Comparison of ENCODE assay signal across 26 mouse cellular contexts in the genomic region with DNA sequence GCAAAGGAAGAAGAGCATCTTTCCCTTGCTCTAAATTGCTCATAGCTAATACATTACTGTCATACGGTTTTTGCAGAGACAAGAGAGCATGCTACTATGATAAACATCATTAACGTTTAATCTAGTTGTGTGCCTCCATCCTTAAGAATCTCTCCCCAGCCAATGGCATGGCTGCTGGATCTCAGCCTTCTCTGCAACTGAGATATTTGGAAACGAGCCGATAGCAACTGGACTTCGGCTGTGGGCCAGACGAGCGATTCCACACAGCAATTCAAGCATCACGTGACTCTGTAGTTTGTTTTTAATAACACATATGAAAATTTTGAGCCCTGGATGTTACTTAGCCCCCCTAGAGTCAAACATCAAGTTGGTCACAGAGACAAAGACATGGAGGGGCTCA.
A peak's percentile ranks its signal among the peaks of the same experiment; 100 is the strongest.
DNase-seq lines count a peak whose midpoint lies in the region; ATAC-seq and TF ChIP-seq lines count a peak whose summit lies in the region.
"Had no signal": no experiment of that assay in that cellular context is flagged by ENCODE, and none has a peak within 500 bp of the region (broad histone marks: within the 10 kb centered on the region; RNA-seq: fewer than 3 reads in every experiment).

No protein-coding gene starts in this region.

- H3K9ac ChIP-seq in embryonic facial prominence, embryonic 14.5 days (ENCODE audit: low read depth, low read length), result no peak overlapping the region
- H3K9ac ChIP-seq in lung, embryonic 15.5 days, result no peak overlapping the region
- H3K9ac ChIP-seq: embryonic facial prominence, embryonic 15.5 days; forebrain, postnatal 0 days; heart, embryonic 12.5 days; heart, embryonic 15.5 days; hindbrain, embryonic 14.5 days had no signal

- H3K36me3 ChIP-seq in embryonic facial prominence, embryonic 14.5 days (ENCODE audit: control insufficient read depth, insufficient read depth, low read length), result no peaks in the 10 kb centered on the region
- no peaks in the 10 kb centered on the region for H3K36me3 ChIP-seq in embryonic facial prominence, embryonic 10.5 days (replicated peaks)
- H3K36me3 ChIP-seq in lung, embryonic 15.5 days, result no peaks in the 10 kb centered on the region
- H3K36me3 ChIP-seq: embryonic facial prominence, embryonic 15.5 days; heart, embryonic 12.5 days; heart, embryonic 15.5 days had no signal

- DNase-seq in embryonic facial prominence, embryonic 14.5 days (ENCODE audit: low spot score), result peak; percentile 10
- DNase-seq in embryonic facial prominence, embryonic 10.5 days (ENCODE audit: low spot score), result no peak
- no peak for DNase-seq in lung, adult 2 months
- DNase-seq in lung, postnatal 10 days, result peak; percentile 42
- DNase-seq in lung, postnatal 14 days, result peak; percentile 6
- DNase-seq in retina, postnatal 1 day, result no peak
- DNase-seq: adrenal gland, adult 2 months; adrenal gland, postnatal 14 days; cerebellum, adult 11 months; cerebellum, adult 8-10 months; cerebellum, postnatal 25 days; embryo, embryonic 11 days; forebrain, postnatal 0 days; gastrocnemius, adult 2 months; gastrocnemius, postnatal 14 days; heart, postnatal 14 days; heart, postnatal 4 days had no signal

- 0 out of 2 replicates have a peak, but pooled peaks cover 2% of the 10 kb centered on the region for H3K9me3 ChIP-seq in embryonic facial prominence, embryonic 14.5 days (ENCODE audit: control insufficient read depth, low read length)
- H3K9me3 ChIP-seq in embryonic facial prominence, embryonic 10.5 days, result peaks cover 4% of the 10 kb centered on the region; the same call in 1 of the 2 replicates
- H3K9me3 ChIP-seq in lung, embryonic 15.5 days, result no peaks in the 10 kb centered on the region
- H3K9me3 ChIP-seq: embryonic facial prominence, embryonic 15.5 days; heart, embryonic 15.5 days had no signal

- TF ChIP-seq POLR2A in lung, adult 2 months (IDR thresholded peaks at IDR 0.05; ENCODE audit: borderline replicate concordance, extremely low read depth, low read depth, low read length), result no peak

- no peak for ATAC-seq in embryonic facial prominence, embryonic 14.5 days (ENCODE audit: low read depth)
- peak; percentile 44; the same call in 1 of the 2 replicates for ATAC-seq in lung, embryonic 15.5 days (ENCODE audit: borderline replicate concordance, extremely low read depth, low FRiP score, low TSS enrichment)
- ATAC-seq: CD4-positive, CD25-positive, alpha-beta regulatory T cell, adult 4 months; forebrain, embryonic 14.5 days; forebrain, postnatal 0 days; hindbrain, postnatal 0 days; inflammation-experienced regulatory T-cells, adult 6 months had no signal

- no peaks in the 10 kb centered on the region for H3K27me3 ChIP-seq in embryonic facial prominence, embryonic 14.5 days (replicated peaks; ENCODE audit: control insufficient read depth, insufficient read depth, low read length)
- H3K27me3 ChIP-seq in embryonic facial prominence, embryonic 10.5 days (replicated peaks; ENCODE audit: low read depth, poor library complexity, severe bottlenecking), result no peaks in the 10 kb centered on the region
- H3K27me3 ChIP-seq in lung, embryonic 15.5 days, result no peaks in the 10 kb centered on the region
- H3K27me3 ChIP-seq: embryonic facial prominence, embryonic 15.5 days; heart, embryonic 12.5 days; heart, embryonic 15.5 days had no signal

- H3K4me3 ChIP-seq in embryonic facial prominence, embryonic 14.5 days (ENCODE audit: low read depth, low read length), result no peak overlapping the region
- H3K4me3 ChIP-seq in embryonic facial prominence, embryonic 10.5 days, result no peak overlapping the region
- H3K4me3 ChIP-seq in lung, embryonic 15.5 days, result no peak overlapping the region
- no peak overlapping the region for H3K4me3 ChIP-seq in lung, adult 2 months (replicated peaks; ENCODE audit: extremely low read depth, low read depth, low read length)
- H3K4me3 ChIP-seq: embryonic facial prominence, embryonic 15.5 days; gastrocnemius, adult 2 months; heart, embryonic 12.5 days; heart, embryonic 15.5 days had no signal

- TF ChIP-seq CTCF in lung, adult 2 months (IDR thresholded peaks at IDR 0.05; ENCODE audit: insufficient read depth, low read length), result no peak

- no peaks in the 10 kb centered on the region for H3K4me1 ChIP-seq in embryonic facial prominence, embryonic 14.5 days (ENCODE audit: control insufficient read depth, insufficient read depth, low read length)
- no peaks in the 10 kb centered on the region for H3K4me1 ChIP-seq in embryonic facial prominence, embryonic 10.5 days
- peaks cover 13% of the 10 kb centered on the region for H3K4me1 ChIP-seq in lung, embryonic 15.5 days
- no peaks in the 10 kb centered on the region for H3K4me1 ChIP-seq in lung, adult 2 months (ENCODE audit: control insufficient read depth, insufficient read depth, low read length)
- H3K4me1 ChIP-seq: embryonic facial prominence, embryonic 15.5 days; heart, embryonic 12.5 days; heart, embryonic 15.5 days had no signal

- 76% methylated on average over 8 of the region's 8 CpGs for WGBS in embryonic facial prominence, embryonic 14.5 days
- WGBS in embryonic facial prominence, embryonic 10.5 days, result 89% methylated on average over 8 of the region's 8 CpGs
- 53% methylated on average over 8 of the region's 8 CpGs for WGBS in lung, embryonic 15.5 days
- 67% methylated on average over 8 of the region's 8 CpGs for WGBS in lung, adult 2 months

- no peak overlapping the region for H3K27ac ChIP-seq in embryonic facial prominence, embryonic 14.5 days (replicated peaks; ENCODE audit: low read depth, low read length)
- no peak overlapping the region for H3K27ac ChIP-seq in embryonic facial prominence, embryonic 10.5 days (replicated peaks)
- H3K27ac ChIP-seq in lung, embryonic 15.5 days, result no peak overlapping the region
- H3K27ac ChIP-seq: embryonic facial prominence, embryonic 15.5 days; gastrocnemius, adult 2 months; heart, embryonic 15.5 days; hindbrain, embryonic 14.5 days; hindbrain, postnatal 0 days had no signal

- no peak overlapping the region for H3K4me2 ChIP-seq in embryonic facial prominence, embryonic 14.5 days (ENCODE audit: low read depth, low read length)
- H3K4me2 ChIP-seq in lung, embryonic 15.5 days, result no peak overlapping the region
- H3K4me2 ChIP-seq: embryonic facial prominence, embryonic 15.5 days; heart, embryonic 12.5 days; heart, embryonic 15.5 days; hindbrain, embryonic 14.5 days had no signal

Comparison
In these comparisons a context has a peak if more than half of its experiments do, and no peak if none do; other contexts are left out.
1. DNase-seq: peak in embryonic facial prominence, embryonic 14.5 days (single experiment), lung, postnatal 10 days (single experiment) and lung, postnatal 14 days (single experiment); none in embryonic facial prominence, embryonic 10.5 days (single experiment), lung, adult 2 months (single experiment) and retina, postnatal 1 day (single experiment).